Mouse (Mus musculus) embryo, embryonic 11 days (tissue): ENCODE results near the gene Tns1.
"Not testable (repeated sequence)": the region's sequence is repeated elsewhere in the genome, so short reads cannot be mapped to it uniquely, and the experiment has no call there.

Experiments
- DNase-seq: peaks from one replicate; pipeline ENCODE4 v3.0.0-alpha.2; 2015

The Tns1 gene

GRCm38 (mm10) chr1:74124021-74124981 is at the start of gene Tns1:
Tns1 (minus strand) TSS chr1:74124449.
- DNase-seq: peak; percentile 76

GRCm38 (mm10) chr1:74172722-74173121 is 48.5 kb upstream of the Tns1 start:
- DNase-seq: no peak

DNA sequence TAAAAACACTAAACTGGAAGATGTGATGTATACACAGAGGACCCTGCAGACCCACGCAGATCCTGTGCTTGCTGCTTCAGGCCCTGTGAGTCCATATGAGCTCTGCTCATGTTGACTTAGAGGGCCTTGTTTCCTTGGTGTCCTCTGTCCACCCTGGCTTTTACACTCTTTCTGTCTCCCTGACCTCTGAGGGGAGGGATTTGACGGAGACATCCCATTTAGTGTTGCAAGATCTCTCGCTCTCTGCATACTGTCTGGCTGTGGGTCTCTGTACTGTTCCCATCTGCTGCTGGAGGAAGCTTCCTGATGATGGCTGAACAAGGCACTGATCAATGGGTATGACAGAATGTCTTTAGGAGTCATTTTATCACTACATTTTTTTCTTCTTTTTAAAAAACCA is 45.5 kb upstream of the Tns1 start:
- no peak for DNase-seq

DNA sequence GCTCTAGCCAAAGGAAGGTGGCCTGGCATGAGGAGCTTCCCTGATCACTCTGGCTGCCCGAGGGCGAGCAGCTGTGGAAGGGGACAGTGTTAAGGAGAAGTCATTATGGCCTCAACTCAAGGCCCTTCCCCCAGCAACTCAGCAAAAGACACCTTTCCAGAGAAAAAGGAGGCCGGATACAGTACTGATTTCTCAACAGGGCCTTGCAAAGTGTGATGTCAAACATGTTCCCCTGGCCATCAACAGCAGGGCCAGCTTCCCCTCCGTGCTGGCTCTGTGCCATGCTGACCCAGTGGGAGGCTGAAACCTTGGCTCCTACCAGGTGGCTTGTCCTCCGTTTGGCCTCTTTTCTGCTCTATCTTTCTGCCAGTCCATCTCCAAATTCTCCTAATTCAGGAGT is 42.9 kb upstream of the Tns1 start:
- DNase-seq: no peak

- no peak for DNase-seq
Measured at GRCm38 (mm10) chr1:74160036-74160435, 35.8 kb upstream of the Tns1 start.

DNA sequence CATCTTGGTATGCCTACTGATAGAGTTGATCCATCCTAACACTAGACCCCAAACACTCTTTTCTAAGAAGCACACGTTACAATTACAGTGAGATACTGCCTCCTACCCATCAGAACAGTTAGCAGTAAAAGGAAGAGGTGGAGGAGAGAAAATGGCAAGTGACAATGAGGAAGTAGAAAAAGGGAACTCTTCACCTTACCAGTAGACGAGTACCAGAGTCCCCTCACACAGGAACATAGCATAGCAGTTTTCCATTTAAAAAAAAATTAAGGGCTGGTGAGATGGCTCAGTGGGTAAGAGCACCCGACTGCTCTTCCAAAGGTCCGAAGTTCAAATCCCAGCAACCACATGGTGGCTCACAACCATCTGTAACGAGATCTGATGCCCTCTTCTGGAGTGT is 35.4 kb upstream of the Tns1 start:
- not testable (repeated sequence) for DNase-seq

DNA sequence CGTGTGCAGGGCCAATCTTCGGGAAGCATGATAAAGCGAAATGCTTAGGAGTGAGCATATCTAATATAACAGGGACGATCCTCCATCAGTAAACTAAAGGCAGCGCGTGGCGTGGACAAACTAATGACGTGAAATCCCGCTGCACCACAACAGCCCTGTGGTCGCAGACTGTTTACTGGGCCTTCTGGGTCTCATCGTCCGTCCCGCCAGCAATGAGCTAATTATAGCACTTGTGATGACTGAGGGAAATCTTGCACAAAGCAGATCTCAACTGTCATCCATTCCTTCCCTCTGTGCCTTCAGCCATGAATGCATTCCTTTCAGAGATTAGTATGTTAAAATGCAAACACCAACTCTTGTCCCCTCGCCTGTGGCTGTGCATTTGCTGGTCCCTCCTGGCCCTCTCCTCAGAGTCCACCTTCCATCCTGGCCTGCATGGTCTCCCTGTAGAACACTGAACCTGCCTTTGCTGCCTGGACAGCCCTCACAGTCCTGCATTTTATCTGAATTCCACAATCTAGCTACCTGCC is 32.2 kb upstream of the Tns1 start:
- DNase-seq: no peak

DNA sequence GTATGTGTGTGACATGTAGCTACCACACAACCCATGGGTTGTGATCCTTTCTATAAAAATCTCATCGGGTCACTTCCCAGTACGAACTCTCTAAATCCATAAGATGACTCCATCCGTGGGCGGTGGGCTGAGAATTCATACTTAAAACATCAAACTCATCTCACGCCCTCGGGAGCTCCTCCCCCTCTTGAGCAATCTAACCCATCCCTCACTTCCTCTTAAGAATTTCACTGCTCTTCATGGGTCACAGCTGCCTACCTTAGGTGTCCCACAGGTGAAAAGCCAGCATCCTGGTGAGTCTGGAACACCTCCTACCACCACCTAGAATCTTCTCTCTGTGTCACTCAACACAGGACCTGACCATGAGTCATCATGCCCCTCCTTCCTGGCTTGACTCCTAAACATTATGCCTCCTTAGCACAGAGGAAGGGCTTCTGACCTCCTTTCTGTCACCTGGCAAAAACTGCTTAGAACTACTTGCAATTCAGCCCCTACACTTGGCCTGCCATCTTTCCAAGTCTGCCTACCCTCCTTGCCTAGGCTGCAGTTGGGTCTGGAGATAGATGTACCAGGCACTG is 31.3 kb upstream of the Tns1 start:
- no peak for DNase-seq

- no peak for DNase-seq
Measured at GRCm38 (mm10) chr1:74153461-74154184, 29.4 kb upstream of the Tns1 start, which contains the start of gene Cxcr2. Cxcr2 (plus strand) TSS chr1:74153989.

- no peak for DNase-seq
Measured at GRCm38 (mm10) chr1:74151091-74151490, 26.8 kb upstream of the Tns1 start.

GRCm38 (mm10) chr1:74150101-74150500 is 25.9 kb upstream of the Tns1 start:
- no peak for DNase-seq

DNA sequence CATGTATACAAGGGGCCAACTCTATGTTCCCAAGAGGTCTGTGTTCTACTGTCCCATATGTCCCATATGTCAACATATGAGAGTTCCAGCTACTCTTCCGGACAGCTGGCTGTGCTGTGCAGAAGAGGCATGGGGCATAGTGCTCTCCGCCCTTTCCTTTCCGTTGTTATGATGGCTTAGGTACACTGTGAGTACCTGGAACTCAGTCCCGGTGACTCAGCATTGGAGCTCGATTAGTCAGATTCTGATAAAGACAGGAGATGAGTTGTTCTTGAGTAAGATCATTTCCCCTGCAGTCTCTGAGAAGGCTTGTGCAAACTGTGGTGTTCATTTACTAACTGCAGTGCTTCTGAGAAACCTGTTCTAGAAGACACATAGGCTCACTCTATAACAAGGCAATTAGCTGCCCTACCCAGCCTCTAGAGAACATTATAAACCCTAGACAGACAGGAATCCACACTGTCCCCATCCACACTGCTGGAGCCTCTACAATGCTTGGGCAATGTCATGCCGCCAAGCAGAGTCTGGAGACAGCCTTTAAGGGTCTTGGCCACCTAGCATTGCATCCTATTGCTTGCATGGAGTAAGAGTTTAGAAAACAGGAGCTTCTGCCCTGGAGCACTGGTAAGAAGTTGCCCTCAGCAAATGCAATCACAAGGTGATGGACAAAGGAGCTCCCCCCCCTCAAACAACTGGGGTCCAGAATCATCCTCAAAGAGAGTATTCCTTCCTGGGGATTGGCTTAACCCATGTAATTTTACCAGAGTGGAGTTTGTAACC is 25.0 kb upstream of the Tns1 start:
- DNase-seq: no peak

GRCm38 (mm10) chr1:74141781-74142180 is 17.5 kb upstream of the Tns1 start:
- no peak for DNase-seq

DNA sequence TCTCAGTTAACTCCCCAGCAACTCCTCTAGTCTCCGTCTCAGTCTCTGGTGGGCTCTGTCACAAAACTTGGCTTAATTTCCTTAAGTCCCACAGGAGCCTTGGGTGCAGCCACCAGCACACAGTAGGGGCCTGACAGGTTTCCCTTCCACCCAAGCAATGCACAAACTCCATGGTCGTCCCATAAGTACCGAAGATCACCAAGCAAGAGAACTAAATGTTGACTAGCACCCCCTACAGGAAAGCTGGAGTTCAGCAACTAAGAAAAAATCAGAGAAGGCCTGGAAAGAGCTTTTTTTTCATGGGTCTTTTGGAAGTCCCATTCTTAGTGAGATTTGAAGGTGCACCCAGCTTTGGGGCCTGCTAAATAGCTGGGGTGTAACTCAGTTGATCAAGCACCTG is 15.2 kb upstream of the Tns1 start:
- peak; percentile 11 for DNase-seq

DNA sequence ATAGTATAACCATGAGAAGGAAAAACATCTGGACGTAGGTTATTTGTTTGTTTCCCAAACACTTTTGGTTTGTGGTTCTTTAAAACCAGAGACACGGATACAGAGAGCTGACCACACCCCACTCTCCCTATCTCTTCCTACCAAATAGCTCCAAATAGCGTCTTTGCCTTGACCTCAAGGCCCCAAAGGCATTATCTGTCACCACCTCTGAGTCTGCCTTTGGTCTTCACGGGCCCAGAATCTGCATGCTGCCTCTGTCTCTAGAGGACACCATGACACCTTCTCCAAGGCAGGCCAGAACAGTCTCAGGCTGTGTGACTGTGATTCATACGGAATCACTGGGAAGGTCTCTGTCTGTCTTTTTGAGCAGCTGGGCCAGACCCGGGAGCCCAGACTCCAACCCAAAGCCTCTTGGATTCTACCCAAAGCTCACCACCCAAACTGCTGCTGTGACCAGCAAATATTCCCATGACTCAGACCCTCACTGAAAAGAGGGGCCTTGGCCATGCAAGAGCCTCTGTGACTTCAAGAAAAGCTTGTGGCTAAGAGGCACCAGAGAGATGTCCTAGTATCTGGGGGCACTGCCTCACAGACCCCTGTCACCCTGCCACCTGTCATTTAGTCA is 11.2 kb upstream of the Tns1 start:
- no peak for DNase-seq

DNA sequence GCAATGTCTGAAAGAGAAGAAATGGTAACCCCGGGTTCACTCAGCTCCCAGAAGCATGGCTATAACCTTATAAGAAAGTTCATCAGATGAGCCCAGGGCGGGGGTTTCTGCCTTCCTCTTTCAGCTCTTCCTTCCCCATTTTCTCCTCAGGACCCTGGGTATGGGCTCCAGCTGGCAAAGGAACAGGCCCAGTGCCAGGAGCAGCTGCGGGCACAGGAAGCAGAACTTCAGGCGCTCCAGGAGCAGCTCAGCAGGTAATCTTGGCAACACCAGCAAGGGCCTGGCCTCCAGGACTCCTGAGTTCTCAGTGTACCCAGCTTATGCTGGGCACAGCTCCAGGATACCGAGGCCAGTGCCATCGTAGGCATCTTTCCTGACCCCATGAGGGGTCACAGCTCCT is 9.7 kb upstream of the Tns1 start:
- no peak for DNase-seq

- no peak for DNase-seq
Measured at GRCm38 (mm10) chr1:74132011-74132410, 7.8 kb upstream of the Tns1 start.

- no peak for DNase-seq
Measured at GRCm38 (mm10) chr1:74130883-74131659, 6.8 kb upstream of the Tns1 start.

DNA sequence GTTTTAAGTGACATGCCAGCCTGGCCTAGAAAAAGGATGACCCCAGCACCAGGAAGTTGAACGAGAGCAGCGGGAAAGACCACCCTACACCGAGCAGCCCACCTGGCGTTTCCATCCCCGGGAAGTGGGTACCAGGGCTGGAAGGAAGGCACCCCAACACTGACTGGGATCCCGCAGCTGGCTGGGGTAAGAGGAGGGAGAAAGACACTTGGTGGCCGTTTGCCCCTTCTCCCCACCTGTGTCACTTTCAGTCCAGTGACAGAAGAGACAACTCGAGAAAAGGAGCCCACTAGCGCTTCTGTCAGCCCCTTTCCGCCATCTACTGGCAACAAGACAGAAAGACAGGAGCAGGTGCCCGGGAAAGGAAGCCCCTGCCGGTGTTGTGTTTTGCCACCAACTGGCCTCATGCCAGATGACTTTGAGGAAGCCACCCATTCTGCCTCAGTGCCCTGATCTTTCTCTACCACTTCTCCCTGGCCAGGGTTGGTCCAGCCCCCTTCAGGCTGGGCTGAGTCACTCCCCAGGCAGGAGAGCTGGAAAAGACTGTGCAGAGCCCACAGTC is 823 bp upstream of the Tns1 start, which contains the start of gene Rufy4:
TSS of gene Rufy4 (plus strand) at position 551 of the 562 bp plus-strand sequence.
- DNase-seq: peak; percentile 87

- DNase-seq: no peak
Measured at GRCm38 (mm10) chr1:74123215-74123614, 1.0 kb downstream of the Tns1 start.
